Mouse (Mus musculus) midbrain, embryonic 11.5 days (tissue): ENCODE results near the gene Rpia. TPM values are rescaled to one million over a fixed set of nuclear protein-coding genes. Genes with fewer than 3 reads are reported as not detected.
A peak's percentile ranks its signal among the peaks of the same experiment; 100 is the strongest.

Experiments used
- ATAC-seq: fragments of 200-750 bp; cut with Nextera tagmentation; 2 replicates; pipeline ENCODE4 v1.8.0; 2017; ENCODE audit warnings: moderate TSS enrichment, moderate library complexity; ENCODE audit not compliant: low FRiP score
- DNase-seq: peaks from one replicate; pipeline ENCODE4 v3.0.0; 2015; ENCODE audit warnings: low spot score; ENCODE audit errors: missing footprints
- H3K27ac ChIP-seq: fragments of 300-500 bp; sonication (generic); 2 replicates; pipeline ENCODE4 v1.5.1; 2014; ENCODE audit warnings: low read depth, low read length
- H3K27me3 ChIP-seq: fragments of 300-500 bp; sonication (generic); 2 replicates; pipeline ENCODE4 v1.6.1; 2014; ENCODE audit warnings: mild to moderate bottlenecking, low read length, moderate library complexity, mixed read lengths; ENCODE audit not compliant: control insufficient read depth, insufficient read depth
- H3K36me3 ChIP-seq: fragments of 300-500 bp; sonication (generic); 2 replicates; pipeline ENCODE4 v1.6.1; 2014; ENCODE audit warnings: mild to moderate bottlenecking, low read length, moderate library complexity, mixed read lengths; ENCODE audit not compliant: control insufficient read depth, insufficient read depth
- H3K4me1 ChIP-seq: fragments of 300-500 bp; sonication (generic); 2 replicates; pipeline ENCODE4 v1.6.1; 2014; ENCODE audit warnings: low read length; ENCODE audit not compliant: control insufficient read depth, insufficient read depth
- H3K4me2 ChIP-seq: fragments of 300-500 bp; sonication (generic); 2 replicates; pipeline ENCODE4 v1.6.1; 2014; ENCODE audit warnings: mild to moderate bottlenecking, moderate library complexity
- H3K4me3 ChIP-seq: fragments of 300-500 bp; sonication (generic); 2 replicates; pipeline ENCODE4 v1.5.1; 2014; ENCODE audit warnings: low read depth, low read length
- H3K9ac ChIP-seq: fragments of 300-500 bp; sonication (generic); 2 replicates; pipeline ENCODE4 v1.6.1; 2014; ENCODE audit warnings: low read length
- H3K9me3 ChIP-seq: fragments of 300-500 bp; sonication (generic); 2 replicates; pipeline ENCODE4 v1.6.1; 2016; ENCODE audit warnings: low read length; ENCODE audit not compliant: control insufficient read depth
- WGBS: fragments of 180-500 bp; shearing (Covaris S2); extraction: QIAGEN DNeasy Blood & Tissue Kit; methylation state at CpG from one replicate; pipeline ENCODE4 v1.1.7; 2014; 5-methylcytosine and 5-hydroxymethylcytosine counted together
- polyA plus RNA-seq: library from polyadenylated mRNA; unstranded; fragments of >200 nt; fragmentation: Nextera tagmentation; extraction: Ambion mirVana; gene quantifications from 2 replicates; pipeline ENCODE4 v1.2.1, GENCODE M21; 2014

Gene Rpia
- polyA plus RNA-seq, 1 experiment from 2014 or later, result 1.9 TPM

DNA sequence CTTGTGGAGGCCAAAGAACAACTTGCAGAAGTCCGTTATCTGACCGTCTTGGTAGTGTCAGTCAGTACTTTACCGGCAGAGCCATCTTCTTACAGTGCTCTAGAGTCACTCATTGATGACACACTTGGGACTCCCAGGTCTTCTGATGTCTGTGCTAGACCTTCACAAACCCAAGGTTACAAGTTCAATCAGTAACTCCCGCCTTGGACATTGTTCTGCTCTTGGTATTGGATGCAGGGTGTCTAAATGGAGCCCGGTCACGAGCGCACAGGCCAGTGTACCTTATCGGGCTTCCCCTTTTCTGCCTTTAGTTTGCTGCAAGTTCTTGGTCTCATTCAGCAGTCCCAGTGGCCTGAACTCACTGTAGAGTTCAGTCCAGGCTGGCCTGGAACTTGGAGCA is 612 bp upstream of the Rpia start:
- no peaks in the 10 kb centered on the region for H3K27me3 ChIP-seq
- WGBS, result 40% methylated on average over 8 of the region's 8 CpGs
- H3K4me2 ChIP-seq, result peak overlapping the region; percentile 67
- no peak overlapping the region for H3K27ac ChIP-seq
- peak; percentile 84 for DNase-seq
- H3K36me3 ChIP-seq, result no peaks in the 10 kb centered on the region
- peaks cover 9% of the 10 kb centered on the region; the same call in 1 of the 2 replicates for H3K4me1 ChIP-seq
- H3K9ac ChIP-seq, result peak overlapping the region; percentile 75
- H3K9me3 ChIP-seq, result no peaks in the 10 kb centered on the region
- ATAC-seq, result peak; percentile 14; the same call in 1 of the 2 replicates
- H3K4me3 ChIP-seq, result peak overlapping the region; percentile 62

DNA sequence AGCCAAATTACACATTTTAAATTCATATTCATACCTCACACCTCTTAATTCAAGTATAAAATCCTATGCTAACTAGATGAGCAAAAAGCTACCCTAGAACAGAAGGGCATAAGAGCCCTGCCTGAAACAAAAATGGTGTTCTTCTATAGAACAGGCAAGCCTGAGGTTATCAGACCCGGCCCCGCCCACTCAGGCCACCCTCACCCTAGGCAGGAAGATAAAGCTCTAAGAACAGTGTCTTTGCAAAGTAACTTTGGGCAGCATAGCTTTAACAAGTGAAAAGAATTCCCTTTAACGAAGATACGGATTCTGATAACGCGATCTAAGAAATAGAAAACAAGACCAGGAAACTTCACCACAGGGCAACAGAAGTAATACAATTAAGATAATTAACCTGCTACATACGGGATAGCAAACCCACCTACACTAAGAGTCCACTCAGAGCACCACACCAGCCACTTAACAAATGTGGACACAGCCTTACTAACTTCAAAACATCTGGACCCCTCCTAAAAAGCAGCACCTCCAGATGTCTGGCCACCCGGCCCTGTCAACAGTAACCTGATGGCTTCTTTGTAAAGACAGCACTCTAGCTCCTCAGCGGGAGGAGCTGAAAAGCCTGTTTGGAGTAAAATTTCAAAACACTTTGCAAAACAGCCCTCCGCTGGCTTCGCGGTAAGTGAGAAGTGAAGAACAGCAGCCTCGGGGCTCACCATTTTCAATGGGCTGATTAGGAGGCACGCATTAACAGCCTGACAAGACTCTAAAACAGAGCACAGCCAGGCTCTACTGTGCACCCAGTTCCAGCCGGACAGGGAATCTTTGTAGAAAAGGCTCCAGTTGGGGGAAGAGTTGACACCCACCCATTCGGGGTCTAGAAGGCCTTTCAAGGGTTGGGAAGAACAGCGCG is 925 bp downstream of the Rpia start:
- Histone ChIP-seq H3K27ac (no peak overlapping the region), H3K4me1 (peaks cover 11% of the 10 kb centered on the region; the same call in 1 of the 2 replicates), H3K9ac (peak overlapping the region; percentile 75), H3K4me3 (peak overlapping the region; percentile 62), H3K36me3 (no peaks in the 10 kb centered on the region), H3K4me2 (peak overlapping the region; percentile 67), H3K27me3 (no peaks in the 10 kb centered on the region), H3K9me3 (no peaks in the 10 kb centered on the region)
- ATAC-seq (peak; percentile 2), DNase-seq (peak; percentile 86)
- 10% methylated on average over 18 of the region's 18 CpGs for WGBS

DNA sequence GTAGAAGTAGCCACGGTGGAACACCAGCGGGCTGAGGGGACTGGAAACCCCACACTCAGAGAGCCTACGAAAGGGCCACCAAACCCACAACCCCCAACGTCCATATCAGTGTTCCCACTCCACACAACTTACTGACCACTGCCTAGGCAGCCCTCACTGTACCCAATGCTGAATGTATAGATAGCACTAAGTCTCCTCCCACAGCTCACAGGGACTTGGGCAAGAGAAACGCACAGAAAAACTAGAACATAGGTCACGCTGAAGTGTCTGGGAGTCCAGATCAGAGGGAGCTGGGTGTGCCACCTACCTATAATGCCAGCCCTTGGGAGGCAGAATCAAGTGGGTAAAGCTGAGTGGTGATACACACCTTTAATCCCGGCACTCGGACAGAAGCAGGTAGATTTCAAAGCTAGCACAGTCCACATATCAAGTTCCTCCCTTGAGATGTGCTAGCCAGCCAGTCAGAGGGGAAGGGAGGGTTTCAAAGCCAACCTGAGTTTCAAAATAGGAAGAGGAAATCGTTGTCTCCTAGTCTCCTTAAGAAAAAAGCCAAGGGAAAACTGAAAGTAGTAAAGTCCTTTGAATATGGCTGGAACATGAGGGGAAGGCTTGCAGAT is 1.9 kb downstream of the Rpia start:
- no peak overlapping the region for H3K9ac ChIP-seq
- no peak overlapping the region for H3K4me3 ChIP-seq
- no peak for DNase-seq
- no peaks in the 10 kb centered on the region for H3K36me3 ChIP-seq
- peak overlapping the region; percentile 67; the same call in 1 of the 2 replicates for H3K4me2 ChIP-seq
- H3K9me3 ChIP-seq, result no peaks in the 10 kb centered on the region
- H3K27ac ChIP-seq, result no peak overlapping the region
- no peaks in the 10 kb centered on the region for H3K27me3 ChIP-seq
- WGBS, result 88% methylated on average over 9 of the region's 9 CpGs
- ATAC-seq, result no peak
- H3K4me1 ChIP-seq, result peaks cover 11% of the 10 kb centered on the region; the same call in 1 of the 2 replicates

DNA sequence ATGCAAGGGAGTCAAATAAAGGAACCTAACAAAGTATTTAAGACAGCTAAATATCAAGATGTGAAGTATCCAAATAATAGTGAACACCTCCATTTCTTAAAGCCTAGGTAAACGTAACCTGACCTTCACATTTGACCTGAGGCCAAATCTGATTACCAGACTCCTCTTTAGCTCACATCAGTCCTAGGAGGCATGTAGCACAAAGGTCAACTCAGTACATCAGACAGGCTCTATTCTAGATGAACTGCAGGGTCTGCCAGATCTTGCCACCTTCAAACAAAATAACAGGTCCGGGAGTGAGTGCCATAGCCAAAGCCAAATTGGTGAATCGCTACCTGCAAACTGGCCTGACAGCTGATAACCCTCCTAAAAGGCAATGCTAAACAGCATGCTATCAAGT is 2.9 kb downstream of the Rpia start:
- Histone ChIP-seq H3K27me3 (no peaks in the 10 kb centered on the region), H3K36me3 (peaks cover 3% of the 10 kb centered on the region; the same call in 1 of the 2 replicates), H3K4me3 (no peak overlapping the region), H3K4me2 (no peak overlapping the region), H3K4me1 (peaks cover 11% of the 10 kb centered on the region; the same call in 1 of the 2 replicates), H3K27ac (no peak overlapping the region), H3K9me3 (no peaks in the 10 kb centered on the region), H3K9ac (no peak overlapping the region)
- no peak for DNase-seq
- 94% methylated on average over 3 of the region's 3 CpGs for WGBS
- ATAC-seq, result no peak

DNA sequence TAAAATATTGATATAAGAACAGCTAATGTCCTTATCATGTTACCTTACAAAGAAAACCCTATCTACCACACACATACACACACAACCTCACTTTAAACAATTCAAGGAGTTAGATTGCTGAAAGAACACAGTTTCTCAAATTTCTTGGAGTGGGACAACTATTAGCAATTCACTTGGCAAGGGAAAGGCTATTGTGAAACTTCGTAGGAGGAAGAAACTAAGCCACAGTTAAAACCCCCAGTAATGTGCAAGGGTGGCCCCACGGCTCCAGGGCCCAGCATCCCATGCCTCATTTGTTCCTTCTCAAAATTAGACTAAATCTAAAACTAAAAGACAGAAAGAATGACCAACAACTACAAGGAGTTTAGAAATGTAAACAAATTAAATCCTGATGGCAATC is 4.5 kb downstream of the Rpia start:
- 79% methylated on average over 2 of the region's 2 CpGs for WGBS

GRCm38 (mm10) chr6:70785852-70786251 is 6.2 kb downstream of the Rpia start:
- Histone ChIP-seq H3K9ac (no peak overlapping the region), H3K4me1 (peaks cover 8% of the 10 kb centered on the region; the same call in 1 of the 2 replicates), H3K4me3 (no peak overlapping the region), H3K9me3 (no peaks in the 10 kb centered on the region), H3K36me3 (peaks cover 3% of the 10 kb centered on the region; the same call in 1 of the 2 replicates), H3K27me3 (no peaks in the 10 kb centered on the region), H3K4me2 (no peak overlapping the region), H3K27ac (no peak overlapping the region)
- DNase-seq (no peak), ATAC-seq (peak; percentile 60)
- WGBS, result 32% methylated on average over 3 of the region's 3 CpGs

More for the DNA sequence above, 4.5 kb downstream of the Rpia start:
- no peak overlapping the region for H3K9ac ChIP-seq
- DNase-seq (no peak), ATAC-seq (no peak)
- H3K9me3 ChIP-seq, result no peaks in the 10 kb centered on the region
- H3K4me3 ChIP-seq, result no peak overlapping the region
- no peak overlapping the region for H3K27ac ChIP-seq
- peaks cover 3% of the 10 kb centered on the region; the same call in 1 of the 2 replicates for H3K36me3 ChIP-seq
- H3K27me3 ChIP-seq, result no peaks in the 10 kb centered on the region
- peaks cover 8% of the 10 kb centered on the region; the same call in 1 of the 2 replicates for H3K4me1 ChIP-seq
- H3K4me2 ChIP-seq, result no peak overlapping the region

DNA sequence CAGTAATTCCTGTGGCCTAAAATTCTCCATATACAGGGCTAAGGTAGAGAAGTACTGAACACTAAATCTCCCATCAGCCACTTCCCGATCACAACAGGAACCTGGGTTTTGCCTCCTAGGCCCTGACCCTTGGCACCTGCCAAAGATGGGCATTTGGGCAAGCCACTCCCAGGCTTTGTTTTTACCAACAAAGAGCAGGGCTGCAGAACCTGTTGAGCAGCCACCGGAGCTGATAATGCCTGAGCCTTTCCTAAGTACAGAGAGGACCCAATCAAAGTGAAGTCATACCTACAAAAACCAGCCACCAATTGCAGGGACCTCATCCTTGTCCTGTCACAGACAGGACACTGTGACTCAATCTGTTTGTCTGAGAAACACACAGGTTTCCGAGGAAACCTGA is 7.2 kb downstream of the Rpia start:
- no peak overlapping the region for H3K4me2 ChIP-seq
- WGBS, result 90% methylated on average over 3 of the region's 3 CpGs
- DNase-seq (no peak), ATAC-seq (no peak)
- no peak overlapping the region for H3K4me3 ChIP-seq
- H3K9me3 ChIP-seq, result no peaks in the 10 kb centered on the region
- H3K9ac ChIP-seq, result no peak overlapping the region
- H3K36me3 ChIP-seq, result peaks cover 3% of the 10 kb centered on the region; the same call in 1 of the 2 replicates
- H3K27me3 ChIP-seq, result no peaks in the 10 kb centered on the region
- 0 out of 2 replicates have a peak, but pooled peaks cover 2% of the 10 kb centered on the region for H3K4me1 ChIP-seq
- no peak overlapping the region for H3K27ac ChIP-seq

GRCm38 (mm10) chr6:70781336-70781735 is 10.7 kb downstream of the Rpia start:
- 93% methylated on average over 2 of the region's 2 CpGs for WGBS
- no peaks in the 10 kb centered on the region for H3K27me3 ChIP-seq

DNA sequence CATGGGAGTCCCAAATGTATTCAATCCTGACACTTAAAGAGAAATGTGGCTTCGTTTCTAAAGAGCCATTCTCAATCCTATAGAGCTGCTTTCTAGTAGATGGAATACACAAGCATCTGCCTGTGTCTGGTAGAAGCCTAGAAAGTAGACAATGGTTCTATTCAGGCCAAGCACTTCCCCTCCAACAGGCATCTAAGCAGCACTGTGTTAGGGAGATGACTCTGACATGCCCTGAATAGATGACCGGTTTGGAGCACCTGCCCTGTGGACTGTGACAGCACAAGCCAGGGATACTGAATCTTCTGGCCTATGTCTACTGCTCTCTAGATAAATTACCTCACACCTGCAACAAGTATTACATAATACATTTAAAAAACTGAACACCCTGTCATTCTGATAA is 17.7 kb downstream of the Rpia start:
- Histone ChIP-seq H3K4me3 (no peak overlapping the region), H3K9me3 (no peaks in the 10 kb centered on the region), H3K27ac (no peak overlapping the region), H3K36me3 (no peaks in the 10 kb centered on the region), H3K4me1 (no peaks in the 10 kb centered on the region), H3K4me2 (no peak overlapping the region), H3K9ac (no peak overlapping the region), H3K27me3 (no peaks in the 10 kb centered on the region)
- WGBS, result 71% methylated on average over 2 of the region's 2 CpGs
- DNase-seq (no peak), ATAC-seq (0 out of 2 replicates have a peak, but pooled peaks have one; percentile 42)

More at GRCm38 (mm10) chr6:70781336-70781735, 10.7 kb downstream of the Rpia start:
- ATAC-seq (no peak), DNase-seq (no peak)
- Histone ChIP-seq H3K9me3 (no peaks in the 10 kb centered on the region), H3K36me3 (peaks cover 3% of the 10 kb centered on the region; the same call in 1 of the 2 replicates), H3K9ac (no peak overlapping the region), H3K4me1 (0 out of 2 replicates have a peak, but pooled peaks cover under 1% of the 10 kb centered on the region), H3K27ac (no peak overlapping the region), H3K4me2 (no peak overlapping the region), H3K4me3 (no peak overlapping the region)
